8 mouse cellular contexts compared by ENCODE assay signal in genomic region chr13:108191074-108191720, GRCm38 (mm10). TPM values are rescaled to one million over a fixed set of nuclear protein-coding genes. Genes with fewer than 3 reads are reported as not detected.
A peak's percentile ranks its signal among the peaks of the same experiment; 100 is the strongest.
DNase-seq lines count a peak whose midpoint lies in the region; ATAC-seq and TF ChIP-seq lines count a peak whose summit lies in the region.

No protein-coding gene starts in this region.

- peak; percentile 98 for TF ChIP-seq RAD21 in CH12.LX (IDR thresholded peaks at IDR 0.05; ENCODE audit: low read depth, low read length)

- H3K4me2 ChIP-seq in CH12.LX (ENCODE audit: insufficient read depth, low read depth, poor library complexity, severe bottlenecking), result no peak overlapping the region
- no peak overlapping the region for H3K4me2 ChIP-seq in kidney, embryonic 14.5 days (replicated peaks; ENCODE audit: low read depth, low read length)
- no peak overlapping the region for H3K4me2 ChIP-seq in limb, embryonic 14.5 days (replicated peaks; ENCODE audit: low read depth, low read length, severe bottlenecking)
- H3K4me2 ChIP-seq in neural tube, embryonic 15.5 days, result no peak overlapping the region

- dilution Hi-C loops in CH12.LX (cut with MboI; ENCODE audit: extremely low pct_ligation_motif_present, extremely low pct_unique_long_range_greater_than_20kb, low sequenced_read_pairs), result no loop called here

- in situ Hi-C loops in CH12.LX (cut with MboI; ENCODE audit: low pct_ligation_motif_present, low pct_unique_long_range_greater_than_20kb, low sequenced_read_pairs), result loop anchor here (25.0 kb wide), 1 partner anchor 1021 kb away; no protein-coding TSS in a partner anchor

- H3K4me1 ChIP-seq in CH12.LX (ENCODE audit: control insufficient read depth in 1 of 2, insufficient read depth in 2 of 2), result peaks cover 4 to 22% of the 10 kb centered on the region in 2 experiments; a peak in 3 of 4 replicates
- no peaks in the 10 kb centered on the region for H3K4me1 ChIP-seq in kidney, embryonic 14.5 days (ENCODE audit: control insufficient read depth, insufficient read depth, low read length)
- no peaks in the 10 kb centered on the region for H3K4me1 ChIP-seq in limb, embryonic 14.5 days (ENCODE audit: control insufficient read depth, insufficient read depth, low read length)
- no peaks in the 10 kb centered on the region for H3K4me1 ChIP-seq in neural tube, embryonic 15.5 days

- H3K9me3 ChIP-seq in CH12.LX (replicated peaks; ENCODE audit: low read length), result no peaks in the 10 kb centered on the region
- H3K9me3 ChIP-seq in kidney, embryonic 14.5 days (ENCODE audit: control insufficient read depth, low read length), result no peaks in the 10 kb centered on the region
- no peaks in the 10 kb centered on the region for H3K9me3 ChIP-seq in limb, embryonic 14.5 days (ENCODE audit: control insufficient read depth, low read length)
- H3K9me3 ChIP-seq in neural tube, embryonic 15.5 days (replicated peaks), result no peaks in the 10 kb centered on the region

- peak; percentile 49 to 92 for TF ChIP-seq CTCF in CH12.LX (conservative IDR thresholded peaks at IDR 0.05 in 1 of 2, IDR thresholded peaks at IDR 0.05 in 1 of 2; ENCODE audit: low read depth in 2 of 2, low read length in 2 of 2)

- no peak for TF ChIP-seq EP300 in CH12.LX (IDR thresholded peaks at IDR 0.05; ENCODE audit: low read length)

- DNase-seq in 416B (ENCODE audit: low read depth) (peak; percentile 80), CH12.LX (ENCODE audit: extremely low read depth) (peak; percentile 76)
- peak; percentile 67 to 69 for DNase-seq in cerebellum, postnatal 14 days
- peak; percentile 31 for DNase-seq in gastrocnemius, postnatal 14 days
- peak; percentile 54 for DNase-seq in limb, embryonic 14.5 days (ENCODE audit: low spot score)
- peak; percentile 66 for DNase-seq in thymus, postnatal 4 days

- 58% methylated on average over 11 of the region's 11 CpGs for WGBS in kidney, embryonic 14.5 days
- 54% methylated on average over 11 of the region's 11 CpGs for WGBS in limb, embryonic 14.5 days
- 61% methylated on average over 11 of the region's 11 CpGs for WGBS in neural tube, embryonic 15.5 days

- H3K9ac ChIP-seq in CH12.LX (ENCODE audit: insufficient read depth, low read depth), result no peak overlapping the region
- no peak overlapping the region for H3K9ac ChIP-seq in kidney, embryonic 14.5 days (ENCODE audit: low read depth, low read length)
- H3K9ac ChIP-seq in limb, embryonic 14.5 days (ENCODE audit: low read depth, low read length, severe bottlenecking), result no peak overlapping the region
- H3K9ac ChIP-seq in neural tube, embryonic 15.5 days (replicated peaks), result no peak overlapping the region

- no peak overlapping the region for H3K27ac ChIP-seq in CH12.LX (ENCODE audit: insufficient read depth, low read depth)
- H3K27ac ChIP-seq in kidney, embryonic 14.5 days (ENCODE audit: low read depth, low read length), result no peak overlapping the region
- H3K27ac ChIP-seq in limb, embryonic 14.5 days (replicated peaks; ENCODE audit: low read depth, low read length), result no peak overlapping the region
- no peak overlapping the region for H3K27ac ChIP-seq in neural tube, embryonic 15.5 days (replicated peaks)

- H3K27me3 ChIP-seq in CH12.LX (replicated peaks), result no peaks in the 10 kb centered on the region
- no peaks in the 10 kb centered on the region for H3K27me3 ChIP-seq in kidney, embryonic 14.5 days (ENCODE audit: control insufficient read depth, insufficient read depth, low read length)
- no peaks in the 10 kb centered on the region for H3K27me3 ChIP-seq in limb, embryonic 14.5 days (ENCODE audit: control insufficient read depth, insufficient read depth, low read length)
- H3K27me3 ChIP-seq in neural tube, embryonic 15.5 days (replicated peaks), result no peaks in the 10 kb centered on the region

- intact Hi-C loops in gastrocnemius, postnatal 14 days (cut with DNase I; ENCODE audit: low total_unique reads), result loop anchor here (5.0 kb wide), 1 partner anchor 136 kb away; no protein-coding TSS in a partner anchor

- peaks cover 35 to 69% of the 10 kb centered on the region in 2 experiments for H3K36me3 ChIP-seq in CH12.LX (replicated peaks in 1 of 2; ENCODE audit: control insufficient read depth in 1 of 2, insufficient read depth in 1 of 2, low read length in 1 of 2)
- H3K36me3 ChIP-seq in kidney, embryonic 14.5 days (ENCODE audit: control insufficient read depth, insufficient read depth, low read length), result peaks cover 22% of the 10 kb centered on the region
- H3K36me3 ChIP-seq in limb, embryonic 14.5 days (ENCODE audit: control insufficient read depth, insufficient read depth, low read length), result peaks cover 29% of the 10 kb centered on the region
- peaks cover 26% of the 10 kb centered on the region; the same call in 1 of the 2 replicates for H3K36me3 ChIP-seq in neural tube, embryonic 15.5 days

- ATAC-seq in kidney, embryonic 14.5 days (ENCODE audit: low FRiP score, low TSS enrichment), result peak; percentile 57; the same call in 1 of the 2 replicates
- ATAC-seq in limb, embryonic 14.5 days (ENCODE audit: low FRiP score, low read depth), result no peak
- 0 out of 2 replicates have a peak, but pooled peaks have one; percentile 47 for ATAC-seq in neural tube, embryonic 15.5 days (ENCODE audit: low FRiP score)

- H3K79me2 ChIP-seq in CH12.LX (replicated peaks; ENCODE audit: control insufficient read depth, extremely low read depth, insufficient read depth, poor library complexity, severe bottlenecking), result no peaks in the 10 kb centered on the region

- H3K4me3 ChIP-seq in CH12.LX (replicated peaks in 1 of 3; ENCODE audit: low read depth in 2 of 3, low read length in 2 of 3, poor library complexity in 1 of 3), result no peak overlapping the region
- H3K4me3 ChIP-seq in kidney, embryonic 14.5 days (ENCODE audit: low read length), result no peak overlapping the region
- no peak overlapping the region for H3K4me3 ChIP-seq in limb, embryonic 14.5 days (replicated peaks; ENCODE audit: low read length)
- H3K4me3 ChIP-seq in neural tube, embryonic 15.5 days (replicated peaks), result no peak overlapping the region

- no peak for TF ChIP-seq POLR2A in CH12.LX (IDR thresholded peaks at IDR 0.05; ENCODE audit: low read depth, low read length)
- no peak for TF ChIP-seq POLR2A in limb, embryonic 14.5 days (IDR thresholded peaks at IDR 0.05; ENCODE audit: borderline replicate concordance, extremely low read depth, insufficient read depth, insufficient read length)

TF ChIP-seq in CH12.LX, 34 proteins besides CTCF, POLR2A, EP300 and RAD21 (continues in another document):
- TF ChIP-seq USF1 (IDR thresholded peaks at IDR 0.05; ENCODE audit: low read depth, low read length) (no peak), SMC3 (IDR thresholded peaks at IDR 0.05; ENCODE audit: low read depth, low read length) (peak; percentile 95), USF2 (conservative IDR thresholded peaks at IDR 0.05; ENCODE audit: low read depth, low read length) (no peak), PAX5 (IDR thresholded peaks at IDR 0.05; ENCODE audit: low read length) (no peak), MEF2A (IDR thresholded peaks at IDR 0.05; ENCODE audit: borderline replicate concordance, low read depth, low read length) (no peak), MXI1 (IDR thresholded peaks at IDR 0.05; ENCODE audit: low read depth, low read length) (no peak), MYC (IDR thresholded peaks at IDR 0.05; ENCODE audit: low read depth, low read length) (no peak), BHLHE40 (IDR thresholded peaks at IDR 0.05; ENCODE audit: low read depth, low read length) (no peak), MAFK (IDR thresholded peaks at IDR 0.05; ENCODE audit: insufficient replicate concordance, low read length) (no peak), RCOR1 (conservative IDR thresholded peaks at IDR 0.05; ENCODE audit: low read depth, low read length) (no peak), ZNF384 (IDR thresholded peaks at IDR 0.05; ENCODE audit: low read depth, low read length) (no peak), ZC3H11A (IDR thresholded peaks at IDR 0.05; ENCODE audit: low read depth, low read length) (peak; percentile 87), SIN3A (IDR thresholded peaks at IDR 0.05; ENCODE audit: low read length) (peak; percentile 38; the same call in 1 of the 2 replicates), CHD2 (IDR thresholded peaks at IDR 0.05; ENCODE audit: low read length) (no peak), IRF4 (IDR thresholded peaks at IDR 0.05; ENCODE audit: low read depth, low read length) (peak; percentile 58; the same call in 1 of the 2 replicates), TBP (conservative IDR thresholded peaks at IDR 0.05; ENCODE audit: low read depth, low read length) (no peak)

RNA-seq across cellular contexts. Expression of gene Elovl7, which starts 23.0 kb away (rescaled TPM):
- total RNA-seq in CH12.LX (2012; rRNA removed), result 4.4 and 5.3 TPM in 2 replicates
- 8.3 and 8.6 TPM in 2 replicates for total RNA-seq in CH12.LX (2014; rRNA removed)
- 11.6 and 11.9 TPM in 2 replicates for polyA plus RNA-seq in CH12.LX (2012; ENCODE audit: insufficient read length, low read depth)
- 1 to 10 TPM in 1 of 2 experiments, under 1 TPM in 1; 0.44 to 1.1 TPM for total RNA-seq in gastrocnemius, postnatal 14 days (2021)
- 7.3 and 14.3 TPM in 2 replicates for polyA plus RNA-seq in kidney, embryonic 14.5 days (2014; fragmentation: Nextera tagmentation; extraction: Ambion mirVana)
- 0.91 and 1.4 TPM in 2 replicates for polyA plus RNA-seq in limb, embryonic 14.5 days (2012; rRNA removed)
- 4.8 TPM in 2 replicates for polyA plus RNA-seq in limb, embryonic 14.5 days (2014; fragmentation: Nextera tagmentation; extraction: Ambion mirVana)
- polyA plus RNA-seq in neural tube, embryonic 15.5 days (2015; fragmentation: Nextera tagmentation; extraction: Ambion mirVana), result 2.0 and 4.0 TPM in 2 replicates

RNA-seq across cellular contexts. Expression of gene Ercc8, which starts 32.7 kb away (rescaled TPM):
- total RNA-seq in CH12.LX (2012; rRNA removed), result 20.0 and 27.1 TPM in 2 replicates
- 29.4 and 32.2 TPM in 2 replicates for total RNA-seq in CH12.LX (2014; rRNA removed)
- 20.7 and 23.0 TPM in 2 replicates for polyA plus RNA-seq in CH12.LX (2012; ENCODE audit: insufficient read length, low read depth)
- total RNA-seq in gastrocnemius, postnatal 14 days (2021), result 1 to 10 TPM; 5.6 to 7.7 TPM
- 20.0 and 20.4 TPM in 2 replicates for polyA plus RNA-seq in kidney, embryonic 14.5 days (2014; fragmentation: Nextera tagmentation; extraction: Ambion mirVana)
- 16.1 and 17.3 TPM in 2 replicates for polyA plus RNA-seq in limb, embryonic 14.5 days (2012; rRNA removed)
- polyA plus RNA-seq in limb, embryonic 14.5 days (2014; fragmentation: Nextera tagmentation; extraction: Ambion mirVana), result 20.1 and 24.2 TPM in 2 replicates
- 26.4 and 31.8 TPM in 2 replicates for polyA plus RNA-seq in neural tube, embryonic 15.5 days (2015; fragmentation: Nextera tagmentation; extraction: Ambion mirVana)

RNA-seq across cellular contexts. Expression of gene Ndufaf2, which starts 32.8 kb away (rescaled TPM):
- total RNA-seq in CH12.LX (2012; rRNA removed) (51.2 and 65.9 TPM in 2 replicates), CH12.LX (2014; rRNA removed) (37.1 and 55.3 TPM in 2 replicates)
- 117 and 161 TPM in 2 replicates for polyA plus RNA-seq in CH12.LX (2012; ENCODE audit: insufficient read length, low read depth)
- 10 to 100 TPM; 12.1 to 15.9 TPM for total RNA-seq in gastrocnemius, postnatal 14 days (2021)
- 80.4 and 113 TPM in 2 replicates for polyA plus RNA-seq in kidney, embryonic 14.5 days (2014; fragmentation: Nextera tagmentation; extraction: Ambion mirVana)
- 20.2 and 46.1 TPM in 2 replicates for polyA plus RNA-seq in limb, embryonic 14.5 days (2012; rRNA removed)
- polyA plus RNA-seq in limb, embryonic 14.5 days (2014; fragmentation: Nextera tagmentation; extraction: Ambion mirVana), result 63.9 and 67.6 TPM in 2 replicates
- 68.0 and 80.3 TPM in 2 replicates for polyA plus RNA-seq in neural tube, embryonic 15.5 days (2015; fragmentation: Nextera tagmentation; extraction: Ambion mirVana)
